Mouse (Mus musculus) cortical plate, adult 2 months (tissue): ENCODE results near the gene Epha6.

ENCODE experiments used
- CTCF ChIP-seq: fragments of 200-500 bp; IDR thresholded peaks from 2 replicates; pipeline ENCODE4 v1.5.1; 2011; ENCODE audit warnings: mild to moderate bottlenecking, control low read depth, low read length; ENCODE audit not compliant: insufficient read depth; ENCODE audit errors: extremely low read depth
- POLR2A ChIP-seq: fragments of 200-500 bp; IDR thresholded peaks from 2 replicates; pipeline ENCODE4 v1.6.1; 2011; ENCODE audit warnings: mild to moderate bottlenecking, low read length, control low read depth; ENCODE audit not compliant: insufficient read depth; ENCODE audit errors: extremely low read depth

- TF ChIP-seq CTCF (no peak), POLR2A (no peak)
Measured at GRCm38 (mm10) chr16:60175580-60175979, 429.8 kb downstream of the Epha6 start.
